8 mouse cellular contexts compared by ENCODE assay signal in genomic region chr15:98727443-98728321, GRCm38 (mm10). TPM values are rescaled to one million over a fixed set of nuclear protein-coding genes. Genes with fewer than 3 reads are reported as not detected.
A peak's percentile ranks its signal among the peaks of the same experiment; 100 is the strongest.
DNase-seq lines count a peak whose midpoint lies in the region; ATAC-seq and TF ChIP-seq lines count a peak whose summit lies in the region.

Gene Fkbp11, minus strand, starts transcription at chr15:98728198.

- WGBS in forebrain, embryonic 16.5 days, result under 1% methylated on average over 39 of the region's 39 CpGs
- WGBS in hindbrain, embryonic 10.5 days, result 1% methylated on average over 39 of the region's 39 CpGs
- under 1% methylated on average over 39 of the region's 39 CpGs for WGBS in limb, embryonic 12.5 days
- 1% methylated on average over 38 of the region's 39 CpGs for WGBS in midbrain, embryonic 11.5 days
- 1% methylated on average over 39 of the region's 39 CpGs for WGBS in stomach, postnatal 0 days

- DNase-seq in right cerebral cortex, postnatal 14 days, result peak; percentile 30
- DNase-seq in right cerebral cortex, postnatal 25 days, result no peak
- peak; percentile 38 to 48 for DNase-seq in cerebellum, adult 18-20 months
- DNase-seq in hindbrain, embryonic 10.5 days (ENCODE audit: low spot score), result peak; percentile 74
- peak; percentile 97 for DNase-seq in midbrain, embryonic 11.5 days (ENCODE audit: low spot score, missing footprints)
- peak; percentile 80 for DNase-seq in stomach, postnatal 0 days (ENCODE audit: low spot score)

- TF ChIP-seq EP300 in stomach, postnatal 0 days (optimal IDR thresholded peaks at IDR 0.05), result no peak

- no peaks in the 10 kb centered on the region for H3K36me3 ChIP-seq in forebrain, embryonic 16.5 days (ENCODE audit: control insufficient read depth, insufficient read depth)
- H3K36me3 ChIP-seq in hindbrain, embryonic 10.5 days, result no peaks in the 10 kb centered on the region
- no peaks in the 10 kb centered on the region for H3K36me3 ChIP-seq in limb, embryonic 12.5 days
- H3K36me3 ChIP-seq in midbrain, embryonic 11.5 days (ENCODE audit: control insufficient read depth, insufficient read depth, low read length), result no peaks in the 10 kb centered on the region
- no peaks in the 10 kb centered on the region for H3K36me3 ChIP-seq in stomach, postnatal 0 days (ENCODE audit: control insufficient read depth, insufficient read depth, low read length)

- H3K4me3 ChIP-seq in forebrain, embryonic 16.5 days (replicated peaks; ENCODE audit: low read length), result peak within 1 kb of the TSS; percentile 46
- H3K4me3 ChIP-seq in hindbrain, embryonic 10.5 days, result peak within 1 kb of the TSS; percentile 66
- peak within 1 kb of the TSS; percentile 57 for H3K4me3 ChIP-seq in limb, embryonic 12.5 days (replicated peaks)
- H3K4me3 ChIP-seq in midbrain, embryonic 11.5 days (ENCODE audit: low read depth, low read length), result peak within 1 kb of the TSS; percentile 29
- H3K4me3 ChIP-seq in stomach, postnatal 0 days (ENCODE audit: low read depth, low read length), result peak within 1 kb of the TSS; percentile 59

- no peaks in the 10 kb centered on the region for H3K9me3 ChIP-seq in forebrain, embryonic 16.5 days (ENCODE audit: control insufficient read depth, low read length)
- no peaks in the 10 kb centered on the region for H3K9me3 ChIP-seq in hindbrain, embryonic 10.5 days
- no peaks in the 10 kb centered on the region for H3K9me3 ChIP-seq in limb, embryonic 12.5 days
- H3K9me3 ChIP-seq in midbrain, embryonic 11.5 days (ENCODE audit: control insufficient read depth, low read length), result no peaks in the 10 kb centered on the region
- H3K9me3 ChIP-seq in stomach, postnatal 0 days (ENCODE audit: control insufficient read depth, low read length), result no peaks in the 10 kb centered on the region

- H3K27me3 ChIP-seq in forebrain, embryonic 16.5 days (replicated peaks; ENCODE audit: control insufficient read depth, insufficient read depth, low read length), result peaks cover 11% of the 10 kb centered on the region
- peaks cover 57% of the 10 kb centered on the region for H3K27me3 ChIP-seq in hindbrain, embryonic 10.5 days (ENCODE audit: insufficient read depth, poor library complexity, severe bottlenecking)
- peaks cover 7% of the 10 kb centered on the region for H3K27me3 ChIP-seq in limb, embryonic 12.5 days
- H3K27me3 ChIP-seq in midbrain, embryonic 11.5 days (ENCODE audit: control insufficient read depth, insufficient read depth, low read length), result peaks cover 7% of the 10 kb centered on the region
- no peaks in the 10 kb centered on the region for H3K27me3 ChIP-seq in stomach, postnatal 0 days (ENCODE audit: control insufficient read depth, insufficient read depth, low read length)

- H3K27ac ChIP-seq in forebrain, embryonic 16.5 days (ENCODE audit: low read length), result no peak within 1 kb of the TSS
- H3K27ac ChIP-seq in hindbrain, embryonic 10.5 days, result peak within 1 kb of the TSS; percentile 83
- peak within 1 kb of the TSS; percentile 18; the same call in 1 of the 2 replicates for H3K27ac ChIP-seq in limb, embryonic 12.5 days
- no peak within 1 kb of the TSS for H3K27ac ChIP-seq in midbrain, embryonic 11.5 days (ENCODE audit: low read depth, low read length)
- peak within 1 kb of the TSS; percentile 13; the same call in 1 of the 2 replicates for H3K27ac ChIP-seq in stomach, postnatal 0 days (replicated peaks)

- peaks cover 19% of the 10 kb centered on the region for H3K4me1 ChIP-seq in forebrain, embryonic 16.5 days (replicated peaks; ENCODE audit: control insufficient read depth, insufficient read depth, low read length)
- peaks cover 55% of the 10 kb centered on the region for H3K4me1 ChIP-seq in hindbrain, embryonic 10.5 days (replicated peaks)
- H3K4me1 ChIP-seq in limb, embryonic 12.5 days (replicated peaks), result peaks cover 41% of the 10 kb centered on the region
- H3K4me1 ChIP-seq in midbrain, embryonic 11.5 days (ENCODE audit: control insufficient read depth, insufficient read depth, low read length), result peaks cover 11% of the 10 kb centered on the region; the same call in 1 of the 2 replicates
- peaks cover 3% of the 10 kb centered on the region; the same call in 1 of the 2 replicates for H3K4me1 ChIP-seq in stomach, postnatal 0 days (replicated peaks; ENCODE audit: control insufficient read depth, insufficient read depth)

- H3K4me2 ChIP-seq in forebrain, embryonic 16.5 days (ENCODE audit: low read length), result peak within 1 kb of the TSS; percentile 94
- peak within 1 kb of the TSS; percentile 96 for H3K4me2 ChIP-seq in limb, embryonic 12.5 days
- H3K4me2 ChIP-seq in midbrain, embryonic 11.5 days, result peak within 1 kb of the TSS; percentile 59
- H3K4me2 ChIP-seq in stomach, postnatal 0 days (replicated peaks; ENCODE audit: low read depth), result peak within 1 kb of the TSS; percentile 98

- peak; percentile 80 for ATAC-seq in forebrain, embryonic 16.5 days
- ATAC-seq in limb, embryonic 12.5 days (ENCODE audit: insufficient number of reproducible peaks, insufficient read depth, low FRiP score, low TSS enrichment, low read depth), result peak; percentile 81
- ATAC-seq in midbrain, embryonic 11.5 days (ENCODE audit: low FRiP score), result peak; percentile 74
- ATAC-seq in stomach, postnatal 0 days (ENCODE audit: low FRiP score, low TSS enrichment), result peak; percentile 87

- peak within 1 kb of the TSS; percentile 54 for H3K9ac ChIP-seq in forebrain, embryonic 16.5 days (replicated peaks; ENCODE audit: low read depth, low read length)
- peak within 1 kb of the TSS; percentile 65 for H3K9ac ChIP-seq in limb, embryonic 12.5 days (replicated peaks)
- H3K9ac ChIP-seq in midbrain, embryonic 11.5 days (ENCODE audit: low read length), result peak within 1 kb of the TSS; percentile 61
- H3K9ac ChIP-seq in stomach, postnatal 0 days (ENCODE audit: low read length), result peak within 1 kb of the TSS; percentile 66

- no peak for TF ChIP-seq CTCF in stomach, postnatal 0 days (IDR thresholded peaks at IDR 0.05; ENCODE audit: low read depth)

RNA-seq across cellular contexts. Expression of gene Fkbp11, which starts in this region (rescaled TPM):
- polyA plus RNA-seq in forebrain, embryonic 16.5 days (2015; fragmentation: Nextera tagmentation; extraction: Ambion mirVana), result 3.7 and 5.7 TPM in 2 replicates
- polyA plus RNA-seq in hindbrain, embryonic 10.5 days (2016; fragmentation: Nextera tagmentation; extraction: Ambion mirVana), result 12.9 and 15.9 TPM in 2 replicates
- 25.4 and 28.0 TPM in 2 replicates for polyA plus RNA-seq in limb, embryonic 12.5 days (2016; fragmentation: Nextera tagmentation; extraction: Ambion mirVana)
- 10.3 and 10.5 TPM in 2 replicates for polyA plus RNA-seq in midbrain, embryonic 11.5 days (2014; fragmentation: Nextera tagmentation; extraction: Ambion mirVana)
- polyA plus RNA-seq in stomach, postnatal 0 days (2015; fragmentation: Nextera tagmentation; extraction: Ambion mirVana), result 117 and 127 TPM in 2 replicates

Comparison
In these comparisons a context has a peak if more than half of its experiments do, and no peak if none do; other contexts are left out.
1. H3K27ac ChIP-seq: peak in hindbrain, embryonic 10.5 days (single experiment), limb, embryonic 12.5 days (single experiment) and stomach, postnatal 0 days (single experiment); none in forebrain, embryonic 16.5 days (single experiment) and midbrain, embryonic 11.5 days (single experiment).
2. Peak in every context shown above with its lines, with median percentiles within 50 percentile points of each other: ATAC-seq, H3K4me2 ChIP-seq, H3K4me3 ChIP-seq and H3K9ac ChIP-seq.